In the genomic region with DNA sequence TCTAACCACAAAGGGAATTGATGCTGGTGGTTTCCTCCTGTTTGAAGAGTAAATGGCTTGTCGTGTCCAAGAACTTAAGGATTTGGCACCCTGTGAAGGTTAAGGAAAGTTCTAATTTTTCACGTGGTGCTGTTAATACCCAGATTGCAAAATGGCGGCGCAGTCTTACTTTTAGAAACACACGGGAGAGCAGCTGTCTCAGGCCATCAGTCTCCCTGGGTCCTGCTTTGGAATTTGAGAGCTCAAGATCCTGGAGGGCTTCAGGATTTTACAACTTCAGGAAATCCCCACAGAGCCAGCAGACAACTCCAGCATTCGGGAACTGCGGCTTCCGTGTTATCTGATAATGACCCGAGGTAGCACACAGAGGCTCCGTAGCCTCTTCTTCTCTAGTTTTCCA, we compare ENCODE assay signal across 17 mouse cellular contexts.
"Had no signal": no experiment of that assay in that cellular context is flagged by ENCODE, and none has a peak within 500 bp of the region (broad histone marks: within the 10 kb centered on the region; RNA-seq: fewer than 3 reads in every experiment).

No protein-coding gene starts in this region.

- H3K9ac ChIP-seq: limb, embryonic 12.5 days; limb, embryonic 15.5 days; liver, embryonic 14.5 days; liver, postnatal 0 days; lung, embryonic 14.5 days; midbrain, embryonic 12.5 days; midbrain, embryonic 15.5 days; neural tube, embryonic 13.5 days had no signal

- H3K27me3 ChIP-seq: limb, embryonic 12.5 days; limb, embryonic 15.5 days; midbrain, embryonic 12.5 days; midbrain, embryonic 15.5 days; neural tube, embryonic 13.5 days had no signal

- DNase-seq: kidney, adult 9 months; kidney, postnatal 10 days; kidney, postnatal 4 days; left cerebral cortex, postnatal 4 days; liver, postnatal 0 days; lung, embryonic 14.5 days; thymus, adult 18-20 months; thymus, postnatal 36 days had no signal

- H3K36me3 ChIP-seq: limb, embryonic 12.5 days; limb, embryonic 15.5 days; midbrain, embryonic 12.5 days; midbrain, embryonic 15.5 days; neural tube, embryonic 13.5 days had no signal

- H3K9me3 ChIP-seq: limb, embryonic 12.5 days; limb, embryonic 15.5 days; midbrain, embryonic 12.5 days; midbrain, embryonic 15.5 days; neural tube, embryonic 13.5 days had no signal

- H3K4me1 ChIP-seq: midbrain, embryonic 12.5 days; midbrain, embryonic 15.5 days; neural tube, embryonic 13.5 days had no signal

- H3K4me3 ChIP-seq: limb, embryonic 12.5 days; limb, embryonic 15.5 days; midbrain, embryonic 12.5 days; midbrain, embryonic 15.5 days; neural tube, embryonic 13.5 days had no signal

- H3K27ac ChIP-seq: limb, embryonic 12.5 days; limb, embryonic 15.5 days; liver, embryonic 14.5 days; macrophage; midbrain, embryonic 12.5 days; midbrain, embryonic 15.5 days; neural tube, embryonic 13.5 days had no signal

- ATAC-seq: liver, postnatal 0 days; lung, postnatal 0 days; midbrain, embryonic 15.5 days had no signal

- H3K4me2 ChIP-seq: limb, embryonic 12.5 days; limb, embryonic 15.5 days; liver, embryonic 11.5 days; lung, embryonic 14.5 days; midbrain, embryonic 12.5 days; midbrain, embryonic 15.5 days; neural tube, embryonic 13.5 days had no signal
